Mouse (Mus musculus) layer of hippocampus, adult 2 months (tissue): ENCODE results near the gene Apom. TPM values are rescaled to one million over a fixed set of nuclear protein-coding genes. Genes with fewer than 3 reads are reported as not detected.
A peak's percentile ranks its signal among the peaks of the same experiment; 100 is the strongest.

Source experiments
- DNase-seq, 2 experiments: peaks; one replicate each; pipeline ENCODE4 v3.0.0; 2022; ENCODE audit warnings: low spot score in 2 of 2
- H3K27ac ChIP-seq: fragments of 200-600 bp; 2 replicates; pipeline ENCODE4 v1.8.1; 2022
- H3K4me3 ChIP-seq: fragments of 200-600 bp; 2 replicates; pipeline ENCODE4 v1.8.1; 2022; ENCODE audit warnings: mild to moderate bottlenecking
- CTCF ChIP-seq: fragments of 200-600 bp; conservative IDR thresholded peaks from 2 replicates; pipeline ENCODE4 v1.8.1; 2022; ENCODE audit warnings: antibody characterized with exemption, mild to moderate bottlenecking, moderate library complexity
- total RNA-seq, 2 experiments: library from RNA; stranded (reverse); gene quantifications; 2 replicates each; pipeline ENCODE4 v1.2.3; 2021

The Apom gene
- total RNA-seq, 2 experiments from 2014 or later, result 0.37 to 0.49 TPM

GRCm38 (mm10) chr17:35080248-35080647 is 51.6 kb downstream of the Apom start:
- Histone ChIP-seq H3K4me3 (no peak overlapping the region), H3K27ac (peak overlapping the region; percentile 62; the same call in 1 of the 2 replicates)
- no peak for DNase-seq
- no peak for TF ChIP-seq CTCF

GRCm38 (mm10) chr17:35079778-35080177 is 52.1 kb downstream of the Apom start:
- no peak overlapping the region for H3K4me3 ChIP-seq
- TF ChIP-seq CTCF, result no peak
- DNase-seq, result no peak
- peak overlapping the region; percentile 62; the same call in 1 of the 2 replicates for H3K27ac ChIP-seq

Other genes with a start within 250 kb of the Apom start
- gene C2, start 233.8 kb downstream of the Apom start, total RNA-seq, result 1 to 10 TPM; 1.1 to 1.8 TPM
- gene Ehmt2, start 233.6 kb downstream of the Apom start, total RNA-seq, result 100 to 1,000 TPM; 181 to 190 TPM
- gene Slc44a4, start 217.6 kb downstream of the Apom start, total RNA-seq, result under 1 TPM in 1 of 2 experiments, not detected in 1; 0.29 TPM
- gene Neu1, start 200.8 kb downstream of the Apom start, total RNA-seq, result 10 to 100 TPM; 39.4 to 43.1 TPM
- gene Hspa1b, start 172.8 kb downstream of the Apom start, total RNA-seq, result 10 to 100 TPM; 21.4 to 24.7 TPM
- not detected for gene Gm20481, start 162.1 kb downstream of the Apom start, total RNA-seq
- gene Hspa1a, start 159.9 kb downstream of the Apom start, total RNA-seq, result 10 to 100 TPM; 16.9 to 18.1 TPM
- gene Hspa1l, start 159.3 kb downstream of the Apom start, total RNA-seq, result under 1 TPM; 0.44 to 0.49 TPM
- gene Lsm2, start 150.2 kb downstream of the Apom start, total RNA-seq, result 10 to 100 TPM; 15.9 to 21.8 TPM
- 10 to 100 TPM; 48.2 to 55.1 TPM for gene Vars, start 131.1 kb downstream of the Apom start, total RNA-seq
- under 1 TPM; 0.20 to 0.26 TPM for gene Vwa7, start 115.5 kb downstream of the Apom start, total RNA-seq
- gene Sapcd1, start 104.0 kb downstream of the Apom start, total RNA-seq, result under 1 TPM in 1 of 2 experiments, not detected in 1; 0.67 TPM
- 1 to 10 TPM in 1 of 2 experiments, under 1 TPM in 1; 0.26 to 1.1 TPM for gene Msh5, start 85.3 kb downstream of the Apom start, total RNA-seq
- gene Clic1, start 82.1 kb downstream of the Apom start, total RNA-seq, result 1 to 10 TPM; 9.2 to 9.6 TPM
- 10 to 100 TPM; 13.7 to 15.8 TPM for gene Ddah2, start 73.0 kb downstream of the Apom start, total RNA-seq
- not detected for gene Ly6g6c, start 66.7 kb downstream of the Apom start, total RNA-seq
- gene Mpig6b, start 65.9 kb downstream of the Apom start, total RNA-seq, result not detected
- 1 to 10 TPM; 2.5 to 3.5 TPM for gene Ly6g6e, start 55.1 kb downstream of the Apom start, total RNA-seq
- 1 to 10 TPM; 1.1 TPM for gene Ly6g6d, start 54.0 kb downstream of the Apom start, total RNA-seq
- gene Ly6g6f, start 46.4 kb downstream of the Apom start, total RNA-seq, result under 1 TPM in 1 of 2 experiments, not detected in 1; 0.52 TPM
- 100 to 1,000 TPM; 110 to 113 TPM for gene Abhd16a, start 42.8 kb downstream of the Apom start, total RNA-seq
- not detected for gene Ly6g5c, start 23.8 kb downstream of the Apom start, total RNA-seq
- gene Ly6g5b, start 16.6 kb downstream of the Apom start, total RNA-seq, result under 1 TPM in 1 of 2 experiments, not detected in 1; 0.54 TPM
- 10 to 100 TPM; 15.0 to 15.9 TPM for gene Gpank1, start 10.6 kb downstream of the Apom start, total RNA-seq
- gene Csnk2b, start 10.0 kb downstream of the Apom start, total RNA-seq, result 100 to 1,000 TPM; 170 to 178 TPM
- 10 to 100 TPM; 25.2 to 29.3 TPM for gene D17H6S53E, start 5.7 kb downstream of the Apom start, total RNA-seq
- gene Bag6, start 3.1 kb upstream of the Apom start, total RNA-seq, result 100 to 1,000 TPM; 320 to 334 TPM
- 100 to 1,000 TPM; 339 to 370 TPM for gene Prrc2a, start 32.8 kb upstream of the Apom start, total RNA-seq
- 10 to 100 TPM; 11.1 to 11.8 TPM for gene Aif1, start 44.0 kb upstream of the Apom start, total RNA-seq
- gene Lst1, start 56.4 kb upstream of the Apom start, total RNA-seq, result 1 to 10 TPM; 6.2 to 8.6 TPM
- gene Ltb, start 62.4 kb upstream of the Apom start, total RNA-seq, result under 1 TPM; 0.76 to 0.77 TPM
- not detected for gene Tnf, start 70.0 kb upstream of the Apom start, total RNA-seq
- gene Lta, start 73.3 kb upstream of the Apom start, total RNA-seq, result under 1 TPM; 0.54 to 0.59 TPM
- not detected for gene Gm16181, start 88.8 kb upstream of the Apom start, total RNA-seq
- gene Atp6v1g2, start 101.6 kb upstream of the Apom start, total RNA-seq, result 100 to 1,000 TPM; 615 to 646 TPM
- 10 to 100 TPM; 13.3 to 15.1 TPM for gene Nfkbil1, start 103.7 kb upstream of the Apom start, total RNA-seq
- gene Ddx39b, start 109.7 kb upstream of the Apom start, total RNA-seq, result 100 to 1,000 TPM; 230 to 239 TPM
- 10 to 100 TPM; 15.7 to 21.2 TPM for gene H2-D1, start 130.7 kb upstream of the Apom start, total RNA-seq
- under 1 TPM; 0.13 to 0.47 TPM for gene H2-Q1, start 188.4 kb upstream of the Apom start, total RNA-seq
- under 1 TPM in 1 of 2 experiments, not detected in 1; 0.38 TPM for gene H2-Q2, start 210.2 kb upstream of the Apom start, total RNA-seq
- gene H2-Q4, start 247.6 kb upstream of the Apom start, total RNA-seq, result 1 to 10 TPM; 1.7 to 2.3 TPM